Mouse (Mus musculus): ENCODE data around the gene Traf1. TPM values are rescaled to one million over a fixed set of nuclear protein-coding genes. Genes with fewer than 3 reads are reported as not detected.

Traf1 gene
- polyA plus RNA-seq, 1 experiment from 2014 or later = 61.4 TPM

DNA sequence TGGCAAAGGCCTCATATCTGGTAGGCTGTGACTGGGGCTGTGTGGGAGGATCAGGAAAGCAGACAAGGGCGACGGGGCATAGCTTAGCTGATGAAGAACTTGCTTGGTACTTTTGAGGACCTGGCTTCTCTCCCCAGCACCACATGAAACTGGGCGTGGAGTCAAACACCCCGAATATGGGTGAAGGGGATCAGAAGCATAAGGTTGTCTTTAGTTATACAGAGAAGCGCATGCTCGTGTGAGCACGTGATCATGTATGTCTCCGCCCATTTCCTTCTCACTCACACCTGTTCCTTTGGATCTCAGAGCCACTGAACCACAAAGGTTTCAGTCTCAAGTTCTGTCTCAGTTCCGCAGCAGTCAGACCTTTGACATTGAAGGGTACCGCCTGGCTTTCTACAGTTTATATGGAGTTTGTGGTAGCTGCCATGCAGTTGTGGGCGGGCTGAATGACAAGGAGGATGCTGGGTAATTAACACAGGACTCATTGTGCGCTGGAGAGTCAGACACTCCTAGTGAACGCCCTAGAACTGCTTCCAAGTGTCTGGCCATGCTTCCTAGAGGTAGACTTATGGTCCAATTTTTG is 1.9 kb upstream of the Traf1 start:
- H3K4me3 ChIP-seq (ENCODE audit: low read depth, low read length) = no peak overlapping the region
- H3K9ac ChIP-seq (replicated peaks; ENCODE audit: low read depth) = no peak overlapping the region

DNA sequence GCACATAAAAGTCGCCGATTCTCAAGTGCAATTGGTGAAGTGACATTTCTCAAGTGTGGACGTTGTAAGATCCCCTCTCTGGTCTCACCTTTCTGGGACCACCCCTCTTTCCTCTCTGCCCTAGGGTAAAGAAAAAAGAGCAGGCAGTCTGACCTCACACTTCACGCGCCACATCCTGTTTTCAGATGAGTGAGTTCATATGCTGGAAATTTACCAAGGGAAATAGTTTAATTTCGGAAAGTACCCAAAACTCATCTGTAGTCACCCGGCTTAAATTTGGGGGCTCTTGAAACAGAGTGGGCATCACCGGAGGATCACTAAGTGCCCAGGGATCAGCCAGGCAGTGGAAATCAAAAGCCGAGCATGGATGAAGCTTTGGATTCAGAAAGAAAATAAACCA is 1.3 kb upstream of the Traf1 start:
- Histone ChIP-seq H3K27ac (ENCODE audit: low read length) (no peak overlapping the region), H3K4me2 (replicated peaks; ENCODE audit: low read depth, low read length) (no peak overlapping the region), H3K36me3 (ENCODE audit: insufficient read depth, low read length) (no peaks in the 10 kb centered on the region), H3K27me3 (replicated peaks; ENCODE audit: insufficient read depth, low read length) (no peaks in the 10 kb centered on the region), H3K9ac (replicated peaks; ENCODE audit: low read depth) (no peak overlapping the region), H3K4me1 (ENCODE audit: insufficient read depth, low read depth, low read length) (no peaks in the 10 kb centered on the region; the same call in 1 of the 2 replicates), H3K4me3 (ENCODE audit: low read depth, low read length) (no peak overlapping the region), H3K9me3 (ENCODE audit: low read length) (no peaks in the 10 kb centered on the region)
- 49% methylated on average over 9 of the region's 9 CpGs for WGBS
- TF ChIP-seq CTCF (IDR thresholded peaks at IDR 0.05) = no peak
- TF ChIP-seq EP300 (IDR thresholded peaks at IDR 0.05) = no peak
- ATAC-seq (no peak), DNase-seq (ENCODE audit: low spot score) (peak; percentile 25)

More for the DNA sequence above, 1.9 kb upstream of the Traf1 start:
- Histone ChIP-seq H3K9me3 (ENCODE audit: low read length) (no peaks in the 10 kb centered on the region), H3K27ac (ENCODE audit: low read length) (no peak overlapping the region), H3K4me1 (ENCODE audit: insufficient read depth, low read depth, low read length) (no peaks in the 10 kb centered on the region; the same call in 1 of the 2 replicates), H3K27me3 (replicated peaks; ENCODE audit: insufficient read depth, low read length) (no peaks in the 10 kb centered on the region), H3K36me3 (ENCODE audit: insufficient read depth, low read length) (no peaks in the 10 kb centered on the region), H3K4me2 (replicated peaks; ENCODE audit: low read depth, low read length) (no peak overlapping the region)
- DNase-seq (ENCODE audit: low spot score) (peak; percentile 45), ATAC-seq (no peak)
- WGBS = 65% methylated on average over 13 of the region's 13 CpGs
- TF ChIP-seq EP300 (IDR thresholded peaks at IDR 0.05) (no peak), CTCF (IDR thresholded peaks at IDR 0.05) (no peak)

DNA sequence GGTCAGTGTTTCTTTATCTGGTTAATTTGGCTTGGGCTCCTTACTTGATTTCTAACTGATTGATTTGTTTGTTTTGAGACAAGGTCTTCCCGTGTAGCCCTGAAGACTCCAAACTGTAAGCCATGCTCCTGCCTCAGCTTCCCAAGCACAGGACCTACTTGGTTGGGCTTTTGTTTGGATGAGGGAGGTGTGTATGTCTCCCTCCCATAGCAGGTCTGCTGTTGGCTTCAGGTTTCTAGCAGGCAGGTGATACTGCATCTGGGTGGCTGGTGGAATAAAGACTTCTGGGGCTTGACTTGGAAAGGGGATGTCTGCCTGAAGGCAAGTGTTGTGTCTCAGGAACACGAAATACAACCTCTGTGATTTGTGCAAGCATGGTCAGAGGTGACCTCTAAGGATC is 639 bp upstream of the Traf1 start:
- ATAC-seq (no peak), DNase-seq (ENCODE audit: low spot score) (no peak)
- no peaks in the 10 kb centered on the region for H3K36me3 ChIP-seq (ENCODE audit: insufficient read depth, low read length)
- H3K27me3 ChIP-seq (replicated peaks; ENCODE audit: insufficient read depth, low read length) = no peaks in the 10 kb centered on the region
- no peak overlapping the region for H3K9ac ChIP-seq (replicated peaks; ENCODE audit: low read depth)
- no peak overlapping the region for H3K4me3 ChIP-seq (ENCODE audit: low read depth, low read length)
- H3K9me3 ChIP-seq (ENCODE audit: low read length) = no peaks in the 10 kb centered on the region
- 0 out of 2 replicates have a peak overlapping the region, but pooled peaks have one; percentile 87 for H3K27ac ChIP-seq (ENCODE audit: low read length)
- WGBS = 65% methylated on average over 2 of the region's 2 CpGs
- no peaks in the 10 kb centered on the region; the same call in 1 of the 2 replicates for H3K4me1 ChIP-seq (ENCODE audit: insufficient read depth, low read depth, low read length)
- TF ChIP-seq EP300 (IDR thresholded peaks at IDR 0.05) (no peak), CTCF (IDR thresholded peaks at IDR 0.05) (no peak)
- H3K4me2 ChIP-seq (replicated peaks; ENCODE audit: low read depth, low read length) = no peak overlapping the region

- ATAC-seq = peak; percentile 5; the same call in 1 of the 2 replicates
- TF ChIP-seq EP300 (IDR thresholded peaks at IDR 0.05) = no peak
- no peak for TF ChIP-seq CTCF (IDR thresholded peaks at IDR 0.05)
- Histone ChIP-seq H3K36me3 (ENCODE audit: insufficient read depth, low read length) (no peaks in the 10 kb centered on the region), H3K4me1 (ENCODE audit: insufficient read depth, low read depth, low read length) (no peaks in the 10 kb centered on the region; the same call in 1 of the 2 replicates), H3K4me3 (ENCODE audit: low read depth, low read length) (peak overlapping the region; percentile 37), H3K4me2 (replicated peaks; ENCODE audit: low read depth, low read length) (peak overlapping the region; percentile 71), H3K9ac (replicated peaks; ENCODE audit: low read depth) (peak overlapping the region; percentile 44), H3K27me3 (replicated peaks; ENCODE audit: insufficient read depth, low read length) (no peaks in the 10 kb centered on the region), H3K9me3 (ENCODE audit: low read length) (no peaks in the 10 kb centered on the region), H3K27ac (ENCODE audit: low read length) (peak overlapping the region; percentile 87)
- no peak for DNase-seq (ENCODE audit: low spot score)
- whole genome bisulfite sequencing = 51% methylated on average over 6 of the region's 6 CpGs
Measured at GRCm38 (mm10) chr2:34960966-34961365, 606 bp downstream of the Traf1 start.

GRCm38 (mm10) chr2:34960466-34960865 is 1.1 kb downstream of the Traf1 start:
- ATAC-seq (peak; percentile 55), DNase-seq (ENCODE audit: low spot score) (peak; percentile 70)
- Histone ChIP-seq H3K27me3 (replicated peaks; ENCODE audit: insufficient read depth, low read length) (no peaks in the 10 kb centered on the region), H3K9ac (replicated peaks; ENCODE audit: low read depth) (0 out of 2 replicates have a peak overlapping the region, but pooled peaks have one; percentile 44), H3K9me3 (ENCODE audit: low read length) (no peaks in the 10 kb centered on the region), H3K4me1 (ENCODE audit: insufficient read depth, low read depth, low read length) (no peaks in the 10 kb centered on the region; the same call in 1 of the 2 replicates), H3K4me3 (ENCODE audit: low read depth, low read length) (peak overlapping the region; percentile 37), H3K27ac (ENCODE audit: low read length) (peak overlapping the region; percentile 87), H3K36me3 (ENCODE audit: insufficient read depth, low read length) (no peaks in the 10 kb centered on the region), H3K4me2 (replicated peaks; ENCODE audit: low read depth, low read length) (peak overlapping the region; percentile 71)
- TF ChIP-seq EP300 (IDR thresholded peaks at IDR 0.05) = no peak
- 50% methylated on average over 3 of the region's 5 CpGs for WGBS

DNA sequence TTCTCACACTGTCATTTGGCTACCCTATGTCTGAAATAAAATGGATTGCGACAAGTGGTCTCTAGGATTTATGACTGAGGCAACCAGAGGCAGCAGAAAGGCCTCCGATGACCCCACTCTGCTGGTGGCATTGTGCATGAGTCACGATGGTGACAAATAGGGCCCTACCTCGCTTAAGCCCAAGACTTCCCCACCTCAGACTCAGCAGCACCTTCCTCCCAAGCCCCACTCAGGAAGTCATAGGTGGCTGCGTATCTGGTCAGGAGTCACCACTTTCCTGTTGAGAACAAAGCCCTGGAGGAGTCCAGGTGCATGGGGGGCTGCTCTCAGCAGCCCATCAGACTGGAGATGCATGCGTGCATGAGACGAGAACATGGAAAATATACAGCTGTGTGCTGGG is 3.0 kb downstream of the Traf1 start:
- TF ChIP-seq EP300 (IDR thresholded peaks at IDR 0.05) (no peak), CTCF (IDR thresholded peaks at IDR 0.05) (no peak)
- H3K4me3 ChIP-seq (ENCODE audit: low read depth, low read length) = no peak overlapping the region
- no peak overlapping the region for H3K4me2 ChIP-seq (replicated peaks; ENCODE audit: low read depth, low read length)
- DNase-seq (ENCODE audit: low spot score) (no peak), ATAC-seq (no peak)
- H3K9ac ChIP-seq (replicated peaks; ENCODE audit: low read depth) = no peak overlapping the region
- H3K36me3 ChIP-seq (ENCODE audit: insufficient read depth, low read length) = no peaks in the 10 kb centered on the region
- H3K27me3 ChIP-seq (replicated peaks; ENCODE audit: insufficient read depth, low read length) = no peaks in the 10 kb centered on the region
- 81% methylated on average over 7 of the region's 7 CpGs for WGBS
- no peaks in the 10 kb centered on the region for H3K9me3 ChIP-seq (ENCODE audit: low read length)
- H3K4me1 ChIP-seq (ENCODE audit: insufficient read depth, low read depth, low read length) = no peaks in the 10 kb centered on the region; the same call in 1 of the 2 replicates
- no peak overlapping the region for H3K27ac ChIP-seq (ENCODE audit: low read length)

Measured in lung, postnatal 0 days (tissue).